9 mouse cellular contexts compared by ENCODE assay signal in the genomic region with DNA sequence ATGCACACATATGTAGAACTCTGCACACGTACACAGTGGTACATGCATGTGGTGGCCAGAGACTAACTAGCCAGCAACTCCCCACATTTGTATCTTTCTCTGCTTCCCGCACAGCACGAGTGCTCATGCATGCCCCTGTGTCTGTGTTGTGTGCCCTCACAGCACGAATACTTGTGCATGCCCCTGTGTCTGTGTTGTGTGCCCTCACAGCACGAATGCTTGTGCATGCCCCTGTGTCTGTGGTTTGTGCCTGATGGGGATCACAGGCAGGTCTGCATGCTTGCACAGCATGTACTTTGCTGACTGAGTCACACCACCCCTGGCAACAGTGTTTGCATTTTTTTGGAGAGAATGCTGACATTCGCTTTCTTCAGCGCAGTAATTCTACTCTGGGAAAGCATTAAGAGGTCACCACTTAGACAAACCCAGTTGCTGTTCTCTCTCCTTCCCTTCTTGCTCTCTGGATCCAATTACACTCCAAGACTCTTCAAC.
DNase-seq lines count a peak whose midpoint lies in the region; ATAC-seq and TF ChIP-seq lines count a peak whose summit lies in the region.
"Had no signal": no experiment of that assay in that cellular context is flagged by ENCODE, and none has a peak within 500 bp of the region (broad histone marks: within the 10 kb centered on the region; RNA-seq: fewer than 3 reads in every experiment).

No protein-coding gene starts in this region.

- intact Hi-C loops in heart, postnatal 10 days (cut with DNase I) = no loop called here

- H3K4me3 ChIP-seq in heart, embryonic 10.5 days = no peak overlapping the region
- H3K4me3 ChIP-seq in hindbrain, postnatal 0 days (ENCODE audit: low read length) = no peak overlapping the region

- H3K36me3 ChIP-seq in heart, embryonic 10.5 days = no peaks in the 10 kb centered on the region
- H3K36me3 ChIP-seq in hindbrain, postnatal 0 days (ENCODE audit: insufficient read depth, low read length) = no peaks in the 10 kb centered on the region

- DNase-seq in heart, postnatal 10 days = peak; percentile 4 to 14
- DNase-seq in heart, embryonic 10.5 days (ENCODE audit: low spot score) = no peak
- DNase-seq in adrenal gland, adult 8-10 months = peak; percentile 37
- peak; percentile 13 for DNase-seq in hindbrain, postnatal 0 days (ENCODE audit: low spot score)
- peak; percentile 20 for DNase-seq in lung, postnatal 14 days
- DNase-seq in cerebellum, adult 8-10 months = no peak
- no peak for DNase-seq in urinary bladder, adult 2 months (ENCODE audit: low spot score)

- WGBS in heart, embryonic 10.5 days = 73% methylated on average over 7 of the region's 7 CpGs
- 31% methylated on average over 7 of the region's 7 CpGs for WGBS in hindbrain, postnatal 0 days

- 0 out of 2 replicates have a peak, but pooled peaks have one; percentile 56 for ATAC-seq in hindbrain, postnatal 0 days
- ATAC-seq in cerebellum, adult (ENCODE audit: insufficient number of reproducible peaks, low FRiP score, low TSS enrichment) = no peak

- H3K4me2 ChIP-seq in hindbrain, postnatal 0 days (ENCODE audit: low read depth, low read length) = no peak overlapping the region; the same call in 1 of the 2 replicates

- no peaks in the 10 kb centered on the region for H3K27me3 ChIP-seq in heart, embryonic 10.5 days (ENCODE audit: insufficient read depth, poor library complexity, severe bottlenecking)
- H3K27me3 ChIP-seq in hindbrain, postnatal 0 days (ENCODE audit: insufficient read depth, low read length) = no peaks in the 10 kb centered on the region

- H3K4me1 ChIP-seq in heart, embryonic 10.5 days = peaks cover 11% of the 10 kb centered on the region; the same call in 1 of the 2 replicates
- H3K4me1 ChIP-seq in hindbrain, postnatal 0 days (ENCODE audit: insufficient read depth, low read length) = no peaks in the 10 kb centered on the region

- H3K27ac ChIP-seq in heart, embryonic 10.5 days = no peak overlapping the region
- no peak overlapping the region for H3K27ac ChIP-seq in hindbrain, postnatal 0 days
- H3K27ac ChIP-seq: liver, embryonic 14.5 days had no signal

- H3K9me3 ChIP-seq in heart, embryonic 10.5 days = no peaks in the 10 kb centered on the region
- no peaks in the 10 kb centered on the region for H3K9me3 ChIP-seq in hindbrain, postnatal 0 days (ENCODE audit: low read length)

- no peak for TF ChIP-seq CTCF in hindbrain, postnatal 0 days (IDR thresholded peaks at IDR 0.05; ENCODE audit: low read depth)

- H3K9ac ChIP-seq in hindbrain, postnatal 0 days (replicated peaks; ENCODE audit: low read length) = no peak overlapping the region
- H3K9ac ChIP-seq: liver, embryonic 14.5 days had no signal

Comparison
In these comparisons a context has a peak if more than half of its experiments do, and no peak if none do; other contexts are left out.
1. DNase-seq: peak in heart, postnatal 10 days (2 of 2), adrenal gland, adult 8-10 months (single experiment), hindbrain, postnatal 0 days (single experiment) and lung, postnatal 14 days (single experiment); none in heart, embryonic 10.5 days (single experiment), cerebellum, adult 8-10 months (single experiment) and urinary bladder, adult 2 months (single experiment).